Mouse (Mus musculus): Measurements from ENCODE around the gene Akap9. TPM values are rescaled to one million over a fixed set of nuclear protein-coding genes. Genes with fewer than 3 reads are reported as not detected.

Gene Akap9
- polyA plus RNA-seq, 1 experiment, result 41.6 TPM

DNA sequence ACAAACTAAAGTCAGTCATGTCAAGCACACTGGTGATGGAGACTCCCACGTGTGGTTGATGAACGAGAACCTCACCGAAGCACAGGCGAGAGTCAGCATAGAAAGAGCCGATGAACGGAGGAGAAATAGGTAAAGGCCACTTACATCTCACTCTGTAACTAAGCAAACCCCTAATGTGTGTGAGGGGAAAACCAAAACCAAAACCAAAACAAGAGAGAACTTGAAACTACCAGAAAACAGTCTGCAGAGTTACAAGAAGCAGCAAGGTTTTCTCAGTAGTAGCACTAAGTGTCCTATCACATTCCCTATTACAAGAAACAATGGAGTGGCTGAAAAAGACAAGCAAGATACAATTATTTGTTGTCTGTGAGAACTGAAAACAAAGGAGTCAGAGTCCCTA is 24.6 kb downstream of the Akap9 start:
- TF ChIP-seq GATA1 (IDR thresholded peaks at IDR 0.05; ENCODE audit: low read length), result no peak

DNA sequence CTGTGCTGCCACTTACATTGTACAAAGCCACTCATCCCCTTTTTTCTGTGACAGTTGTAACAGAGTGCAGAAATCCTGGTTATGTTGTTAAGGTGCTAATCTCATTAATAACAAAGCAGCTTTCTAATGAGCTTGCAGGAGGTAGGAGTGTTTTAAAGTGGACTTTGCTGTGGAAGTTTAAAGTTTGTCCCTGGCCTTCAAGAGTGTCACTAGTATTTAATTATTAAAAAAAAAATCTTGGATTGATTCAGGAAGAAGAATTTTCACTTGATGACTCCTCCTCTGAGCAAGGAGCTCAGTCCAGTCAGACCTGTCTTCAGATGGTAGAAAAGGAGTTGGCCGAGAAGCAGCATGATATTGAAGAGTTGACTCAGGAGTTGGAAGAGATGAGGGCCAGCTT is 26.7 kb downstream of the Akap9 start:
- TF ChIP-seq GATA1 (IDR thresholded peaks at IDR 0.05; ENCODE audit: low read length), result no peak

DNA sequence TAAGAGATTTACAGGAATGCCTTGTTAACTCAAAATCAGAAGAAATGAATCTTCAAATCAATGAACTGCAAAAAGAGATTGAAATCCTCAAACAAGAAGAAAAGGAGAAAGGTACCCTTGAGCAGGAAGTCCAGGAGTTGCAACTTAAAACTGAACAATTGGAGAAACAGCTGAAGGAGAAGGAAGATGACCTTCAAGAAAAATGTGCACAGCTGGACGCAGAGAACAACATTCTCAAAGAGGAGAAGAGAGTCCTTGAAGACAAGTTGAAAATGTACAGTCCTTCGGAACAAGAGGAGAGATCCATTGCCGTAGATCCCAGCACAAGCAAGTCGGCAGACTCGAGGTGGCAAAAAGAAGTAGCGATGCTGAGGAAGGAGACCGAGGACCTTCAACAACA is 33.4 kb downstream of the Akap9 start:
- TF ChIP-seq GATA1 (IDR thresholded peaks at IDR 0.05; ENCODE audit: low read length), result no peak

DNA sequence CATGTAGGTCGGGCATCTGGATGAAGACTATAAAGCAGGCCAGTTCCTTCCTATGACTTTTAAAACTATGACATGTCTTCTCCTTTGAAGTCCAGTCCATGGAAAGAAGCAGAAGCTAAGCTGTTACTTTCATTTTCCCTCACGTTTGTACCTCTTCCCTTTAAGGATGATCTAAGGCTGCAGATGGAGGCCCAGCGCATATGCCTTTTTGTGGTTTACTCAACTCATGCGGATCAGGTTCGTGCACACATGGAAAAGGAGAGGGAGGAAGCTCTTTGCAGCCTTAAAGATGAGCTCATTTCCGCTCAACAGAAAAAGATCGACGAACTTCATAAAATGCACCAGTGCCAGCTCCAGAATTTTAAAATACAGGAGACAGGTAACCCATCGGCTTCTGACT is 40.6 kb downstream of the Akap9 start:
- no peak for TF ChIP-seq GATA1 (IDR thresholded peaks at IDR 0.05; ENCODE audit: low read length)

DNA sequence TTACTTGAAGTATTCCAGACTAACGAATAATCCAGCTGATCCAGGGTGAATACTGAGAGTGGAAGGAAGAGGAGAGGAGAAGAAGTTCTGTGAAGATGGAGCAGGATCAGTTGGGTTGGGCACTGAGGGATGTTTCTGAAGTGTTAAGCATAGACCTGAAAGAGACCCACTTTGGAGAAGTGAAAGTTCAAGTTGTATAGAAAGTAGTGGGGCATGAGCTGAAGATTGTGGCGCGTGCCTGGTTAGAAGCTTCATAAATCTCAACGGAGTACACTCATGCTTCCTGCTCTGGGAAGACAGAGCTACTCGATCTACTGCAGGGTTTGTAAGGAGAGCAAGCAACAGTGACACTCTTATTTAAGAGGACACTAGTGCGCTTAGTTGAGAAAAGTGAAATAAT is 41.3 kb downstream of the Akap9 start:
- no peak for TF ChIP-seq GATA1 (IDR thresholded peaks at IDR 0.05; ENCODE audit: low read length)

DNA sequence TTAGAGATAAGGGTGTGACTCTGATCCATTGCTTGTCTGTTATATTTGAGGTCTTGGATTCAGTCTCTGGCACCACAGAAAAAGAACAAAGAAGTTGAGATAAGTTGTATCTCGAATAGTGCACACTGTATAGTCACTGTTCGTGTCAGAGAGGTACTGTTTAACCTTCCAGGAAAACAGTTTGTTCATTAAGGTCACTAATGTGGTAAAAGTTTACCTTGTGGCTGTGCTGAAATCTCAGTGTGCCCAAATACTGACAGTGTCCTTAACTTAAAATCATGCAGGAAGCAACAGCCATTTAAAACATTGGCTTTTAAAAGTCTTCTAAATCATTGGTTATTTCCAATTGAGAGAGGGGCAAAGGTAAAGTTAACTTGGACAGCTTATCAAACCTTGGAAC is 43.1 kb downstream of the Akap9 start:
- TF ChIP-seq GATA1 (IDR thresholded peaks at IDR 0.05; ENCODE audit: low read length), result no peak

DNA sequence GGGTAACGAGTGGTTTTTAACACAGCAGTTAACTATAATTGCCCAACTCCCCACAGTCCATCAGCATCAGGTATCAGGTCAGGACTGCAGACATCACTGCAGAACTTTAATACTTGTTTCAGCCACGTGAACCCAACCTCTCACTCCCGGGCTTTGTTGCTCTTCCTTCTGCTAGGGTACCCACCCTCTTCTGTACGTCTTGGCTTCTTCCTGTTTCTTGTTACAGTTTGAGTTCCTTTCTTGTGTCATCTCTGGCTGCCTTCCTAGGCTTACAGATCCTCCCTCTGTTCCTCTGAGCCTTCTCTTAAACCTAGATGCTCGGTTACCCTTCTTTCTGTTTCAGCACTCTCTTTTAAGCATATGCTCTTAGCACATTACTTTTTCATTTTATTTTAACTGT is 45.9 kb downstream of the Akap9 start:
- no peak for TF ChIP-seq GATA1 (IDR thresholded peaks at IDR 0.05; ENCODE audit: low read length)

DNA sequence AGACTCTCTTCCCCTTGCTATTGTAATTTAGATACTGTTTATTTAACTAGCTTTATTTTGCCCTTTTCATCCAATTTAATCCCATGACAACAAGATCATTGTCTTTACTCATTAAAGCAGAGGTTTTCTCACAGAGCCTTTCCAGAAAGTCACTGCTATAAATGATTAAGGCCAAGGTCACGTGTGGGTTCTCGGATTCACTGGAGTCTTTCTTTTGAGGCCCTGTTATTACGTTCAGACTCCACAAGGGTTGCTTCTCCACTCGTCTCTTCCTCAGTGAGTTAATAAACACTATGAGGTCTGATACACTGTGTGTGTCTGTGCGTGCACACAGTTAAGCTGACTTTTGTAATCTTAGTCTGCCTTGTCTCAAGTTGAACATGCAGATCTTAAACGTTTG is 47.0 kb downstream of the Akap9 start:
- no peak for TF ChIP-seq GATA1 (IDR thresholded peaks at IDR 0.05; ENCODE audit: low read length)

DNA sequence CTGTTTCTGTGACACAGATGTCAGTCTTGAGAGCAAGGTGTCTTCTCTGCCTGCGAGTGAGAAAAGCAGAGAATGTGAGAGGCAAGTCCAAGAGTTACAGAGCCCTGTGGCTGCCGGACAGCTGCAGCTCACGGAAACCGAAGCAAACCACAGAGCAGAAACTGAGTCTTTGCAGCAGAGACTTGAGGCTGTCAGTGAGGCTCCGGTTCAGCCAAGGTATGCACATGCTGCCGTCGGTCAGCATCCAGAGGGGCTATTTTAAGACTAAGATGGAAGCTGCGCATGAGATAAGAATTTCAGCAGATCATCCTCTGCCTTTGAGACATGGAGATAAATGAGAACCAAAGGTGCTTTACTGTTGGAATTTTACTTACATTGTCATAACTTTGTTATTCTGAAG is 48.3 kb downstream of the Akap9 start:
- TF ChIP-seq GATA1 (IDR thresholded peaks at IDR 0.05; ENCODE audit: low read length), result no peak

DNA sequence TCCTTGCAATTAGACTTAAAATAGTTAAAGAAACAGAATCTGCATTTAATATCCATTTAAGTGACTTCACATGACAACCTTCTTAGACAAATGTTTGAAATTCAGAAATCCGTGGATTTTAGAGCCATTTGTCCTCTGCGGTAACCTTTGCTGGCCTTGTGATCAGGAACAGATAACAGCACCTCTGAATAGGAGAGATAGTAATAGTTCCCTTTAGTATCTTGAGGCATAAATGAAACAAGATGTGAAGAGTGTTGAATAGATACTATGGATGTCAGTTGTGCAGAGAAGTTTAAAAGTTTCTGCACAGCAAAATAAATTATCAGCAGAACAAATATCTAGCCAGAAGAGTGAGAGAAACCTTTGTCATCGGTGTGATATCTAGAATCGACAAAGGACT is 50.0 kb downstream of the Akap9 start:
- no peak for TF ChIP-seq GATA1 (IDR thresholded peaks at IDR 0.05; ENCODE audit: low read length)

DNA sequence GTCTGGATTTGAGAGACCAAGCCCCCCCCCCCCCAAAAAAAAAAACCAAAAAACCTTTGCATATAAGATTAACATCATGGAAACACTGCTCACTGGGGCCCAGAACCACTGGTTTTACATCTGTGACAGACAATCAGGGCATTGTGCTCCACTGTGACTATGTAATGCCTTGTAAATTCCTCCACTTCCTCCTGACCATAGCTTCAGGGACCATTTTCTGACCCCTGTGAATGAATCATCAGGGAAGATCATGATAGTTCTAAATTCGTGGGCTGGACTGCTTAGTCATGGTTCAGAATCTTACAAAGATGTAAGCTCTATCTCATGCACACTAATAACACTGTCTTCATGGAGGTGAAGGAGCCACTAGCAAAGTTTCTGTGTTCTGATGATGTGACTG is 61.8 kb downstream of the Akap9 start:
- no peak for TF ChIP-seq GATA1 (IDR thresholded peaks at IDR 0.05; ENCODE audit: low read length)

DNA sequence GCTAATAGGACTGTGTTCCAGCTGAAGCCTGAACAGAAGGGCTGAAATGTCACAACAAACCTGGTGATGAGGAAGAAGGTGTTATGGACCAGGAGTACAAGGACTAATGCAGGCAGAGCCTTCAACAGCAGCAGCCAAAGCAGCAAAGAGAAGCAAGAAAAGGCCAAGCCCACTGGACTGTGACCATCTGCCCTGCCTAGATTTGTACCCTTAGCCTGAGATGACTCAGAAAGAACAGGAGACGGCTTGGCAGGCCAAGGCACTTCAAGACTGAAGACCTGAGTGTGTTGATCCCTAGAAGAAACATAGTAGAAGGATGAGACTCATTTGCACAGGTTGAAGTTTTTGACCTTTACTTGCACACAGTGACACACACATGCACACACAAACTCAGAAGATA is 62.6 kb downstream of the Akap9 start:
- no peak for TF ChIP-seq GATA1 (IDR thresholded peaks at IDR 0.05; ENCODE audit: low read length)

DNA sequence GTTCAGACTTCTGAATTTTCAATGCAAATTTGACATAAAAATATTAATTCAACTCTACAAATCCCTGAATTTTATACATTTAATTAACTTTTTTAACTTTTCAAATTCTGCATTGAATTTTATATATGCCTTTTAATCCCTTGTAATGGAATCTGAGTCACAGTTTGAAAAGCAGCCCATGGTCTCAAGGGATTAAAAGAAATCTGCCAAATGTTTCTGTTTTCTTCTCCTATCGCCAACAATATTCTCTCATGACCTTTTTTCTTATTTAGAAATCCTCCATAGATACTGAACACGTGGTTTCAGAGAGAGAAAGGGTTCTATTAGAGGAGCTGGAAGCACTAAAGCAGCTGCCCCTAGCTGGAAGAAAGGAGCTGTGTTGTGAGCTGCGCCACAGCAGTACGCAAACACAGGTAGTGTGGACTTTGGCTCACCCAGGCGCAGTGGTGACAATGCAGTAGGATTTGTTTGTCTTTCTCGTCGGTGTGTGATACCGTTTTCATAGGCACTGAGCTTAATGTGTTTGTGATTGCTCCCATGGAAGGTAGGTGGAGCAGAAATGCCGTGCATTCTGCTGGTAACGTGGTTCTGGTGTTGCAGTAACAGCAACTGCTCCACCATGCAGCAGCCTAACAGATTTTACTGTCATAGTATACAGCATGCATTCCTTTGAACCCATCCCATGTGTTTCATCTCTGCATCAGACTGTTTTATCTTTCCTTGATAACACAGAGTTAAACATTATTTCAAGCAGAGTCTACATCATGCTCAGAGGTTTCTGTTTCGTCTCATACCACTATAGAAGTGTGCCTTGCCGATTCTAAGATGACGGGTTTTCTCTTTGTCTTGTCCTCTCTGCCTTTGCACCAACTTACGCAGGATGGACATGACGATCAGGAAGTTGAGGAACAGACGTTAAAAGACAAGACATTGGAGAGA is 76.9 kb downstream of the Akap9 start:
- TF ChIP-seq GATA1 (IDR thresholded peaks at IDR 0.05; ENCODE audit: low read length), result no peak

DNA sequence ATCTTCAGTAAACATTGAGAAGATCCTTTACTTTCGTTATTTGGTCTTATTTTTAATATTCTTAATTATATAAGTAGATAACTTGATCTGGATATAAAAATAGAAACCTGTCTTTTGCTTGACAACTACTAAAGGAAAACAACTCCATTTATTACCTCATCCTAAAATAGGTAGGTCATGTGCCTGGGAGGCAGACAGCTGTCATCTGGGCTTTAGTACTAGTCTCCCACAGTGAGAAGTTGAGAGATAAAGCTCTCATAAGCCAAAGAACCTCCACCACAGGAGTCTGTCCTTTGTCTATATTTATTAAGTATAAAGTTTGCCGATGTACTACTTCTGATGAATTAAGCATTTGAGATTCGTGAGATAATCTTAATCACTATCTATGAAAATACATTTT is 78.8 kb downstream of the Akap9 start:
- no peak for TF ChIP-seq GATA1 (IDR thresholded peaks at IDR 0.05; ENCODE audit: low read length)

DNA sequence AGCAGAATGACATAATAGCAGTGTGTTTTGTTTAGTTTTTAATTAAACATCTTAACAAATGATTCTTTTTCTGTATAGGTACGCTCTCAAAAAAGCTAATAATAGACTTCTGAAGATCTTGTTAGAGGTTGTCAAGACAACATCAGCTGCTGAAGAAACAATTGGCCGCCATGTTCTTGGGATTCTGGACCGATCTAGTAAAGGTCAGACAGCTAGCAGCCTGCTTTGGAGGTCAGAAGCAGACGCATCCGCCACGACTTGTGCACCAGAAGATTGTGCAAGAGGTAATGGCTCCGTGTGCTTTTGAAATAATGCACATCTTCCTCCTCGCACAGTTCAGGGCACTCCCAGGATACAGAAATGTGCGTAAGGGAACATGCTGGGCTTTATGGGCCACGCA is 80.4 kb downstream of the Akap9 start:
- no peak for TF ChIP-seq GATA1 (IDR thresholded peaks at IDR 0.05; ENCODE audit: low read length)

DNA sequence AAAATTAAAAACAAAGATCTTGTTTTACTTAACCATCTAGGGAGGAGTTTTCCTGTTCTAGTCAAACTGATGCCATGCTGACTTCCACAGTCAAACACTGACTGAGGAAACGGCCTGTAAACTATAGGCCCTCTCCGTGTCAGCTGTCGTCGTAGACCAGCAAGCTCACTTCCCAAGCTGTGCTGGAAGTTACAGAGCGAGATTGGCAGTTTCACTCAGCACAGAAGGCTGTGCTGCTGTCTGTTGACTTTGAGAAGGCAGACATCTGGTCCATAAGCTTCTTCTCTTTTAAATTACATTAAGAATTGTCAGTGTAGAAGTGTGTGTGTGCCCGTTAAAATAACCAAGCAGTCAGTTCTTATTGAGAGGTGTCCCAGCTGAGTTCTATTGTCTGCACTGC is 81.7 kb downstream of the Akap9 start:
- TF ChIP-seq GATA1 (IDR thresholded peaks at IDR 0.05; ENCODE audit: low read length), result no peak

DNA sequence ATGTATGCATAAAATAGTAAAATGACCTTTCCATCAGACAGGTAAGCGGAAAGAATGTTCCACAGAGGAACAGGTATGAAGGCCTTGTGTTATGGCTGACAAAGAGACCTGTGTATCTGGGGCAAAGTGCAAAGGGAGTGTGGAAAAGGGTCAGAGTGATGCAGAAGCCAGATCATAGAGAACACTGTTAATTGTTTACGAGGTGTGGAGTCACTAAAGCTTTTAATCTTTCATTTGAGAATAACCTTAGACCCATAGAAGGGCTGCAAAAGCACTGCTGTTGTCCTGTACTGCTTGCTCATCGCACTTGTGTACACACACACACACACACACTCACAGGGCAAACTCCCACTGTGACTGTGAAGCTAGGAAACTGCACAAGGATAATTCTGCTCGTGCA is 91.5 kb downstream of the Akap9 start:
- TF ChIP-seq GATA1 (IDR thresholded peaks at IDR 0.05; ENCODE audit: low read length), result no peak
